Mouse (Mus musculus) forebrain, embryonic 16.5 days (tissue): Measurements from ENCODE around the gene Slc29a1. TPM values are rescaled to one million over a fixed set of nuclear protein-coding genes. Genes with fewer than 3 reads are reported as not detected.

Source experiments
- ATAC-seq: fragments of 200-750 bp; cut with Nextera tagmentation; 2 replicates; pipeline ENCODE4 v1.8.0; 2017; ENCODE audit warnings: mild to moderate bottlenecking, moderate library complexity
- H3K27ac ChIP-seq: fragments of 300-500 bp; sonication (generic); 2 replicates; pipeline ENCODE4 v1.5.1; 2014; ENCODE audit warnings: low read length, control low read depth
- H3K27me3 ChIP-seq: fragments of 300-500 bp; sonication (generic); replicated peaks from 2 replicates; pipeline ENCODE4 v1.6.1; 2014; ENCODE audit warnings: low read length; ENCODE audit not compliant: control insufficient read depth, insufficient read depth
- H3K36me3 ChIP-seq: fragments of 300-500 bp; sonication (generic); 2 replicates; pipeline ENCODE4 v1.6.1; 2014; ENCODE audit not compliant: control insufficient read depth, insufficient read depth
- H3K4me1 ChIP-seq: fragments of 300-500 bp; sonication (generic); replicated peaks from 2 replicates; pipeline ENCODE4 v1.6.1; 2014; ENCODE audit warnings: low read length; ENCODE audit not compliant: control insufficient read depth, insufficient read depth
- H3K4me2 ChIP-seq: fragments of 300-500 bp; sonication (generic); 2 replicates; pipeline ENCODE4 v1.6.1; 2014; ENCODE audit warnings: mild to moderate bottlenecking, low read length, control low read depth
- H3K4me3 ChIP-seq: fragments of 300-500 bp; sonication (generic); replicated peaks from 2 replicates; pipeline ENCODE4 v1.5.1; 2014; ENCODE audit warnings: mild to moderate bottlenecking, low read length, control low read depth
- H3K9ac ChIP-seq: fragments of 300-500 bp; sonication (generic); replicated peaks from 2 replicates; pipeline ENCODE4 v1.6.1; 2014; ENCODE audit warnings: low read depth, low read length, control low read depth
- H3K9me3 ChIP-seq: fragments of 300-500 bp; sonication (generic); 2 replicates; pipeline ENCODE4 v1.6.1; 2016; ENCODE audit warnings: low read length; ENCODE audit not compliant: control insufficient read depth
- WGBS: fragments of 180-500 bp; shearing (Covaris S2); extraction: QIAGEN DNeasy Blood & Tissue Kit; methylation state at CpG from one replicate; pipeline ENCODE4 v1.1.7; 2014; 5-methylcytosine and 5-hydroxymethylcytosine counted together
- polyA plus RNA-seq: library from polyadenylated mRNA; unstranded; fragments of >200 nt; fragmentation: Nextera tagmentation; extraction: Ambion mirVana; gene quantifications from 2 replicates; pipeline ENCODE4 v1.2.1, GENCODE M21; 2015

Gene Slc29a1
- polyA plus RNA-seq, 1 experiment from 2014 or later: 79.7 TPM

DNA sequence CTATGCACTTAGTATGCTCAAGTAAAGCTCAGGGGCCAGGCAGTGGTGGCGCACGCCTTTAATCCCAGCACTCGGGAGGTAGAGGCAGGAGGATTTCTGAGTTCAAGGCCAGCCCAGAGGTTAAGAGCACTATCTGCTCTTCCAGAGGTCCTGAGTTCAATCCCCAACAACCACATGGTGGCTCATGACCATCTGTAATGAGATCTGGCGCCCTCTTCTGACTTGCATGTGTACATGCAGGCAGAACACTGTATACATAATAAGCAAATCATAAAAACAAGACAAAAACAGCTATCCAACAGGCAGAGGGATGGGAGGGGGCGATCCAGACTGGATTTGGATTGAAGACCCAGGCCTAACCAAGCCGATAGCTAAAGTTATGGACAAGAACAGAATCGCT is 20.6 kb downstream of the Slc29a1 start:
- WGBS: 74% methylated on average over 7 of the region's 7 CpGs
- no peaks in the 10 kb centered on the region for H3K9me3 ChIP-seq
- H3K9ac ChIP-seq: no peak overlapping the region
- H3K36me3 ChIP-seq: no peaks in the 10 kb centered on the region
- H3K4me1 ChIP-seq: peaks cover 11% of the 10 kb centered on the region
- H3K27me3 ChIP-seq: no peaks in the 10 kb centered on the region
- H3K4me2 ChIP-seq: no peak overlapping the region
- no peak overlapping the region for H3K4me3 ChIP-seq
- H3K27ac ChIP-seq: no peak overlapping the region
- ATAC-seq: no peak

DNA sequence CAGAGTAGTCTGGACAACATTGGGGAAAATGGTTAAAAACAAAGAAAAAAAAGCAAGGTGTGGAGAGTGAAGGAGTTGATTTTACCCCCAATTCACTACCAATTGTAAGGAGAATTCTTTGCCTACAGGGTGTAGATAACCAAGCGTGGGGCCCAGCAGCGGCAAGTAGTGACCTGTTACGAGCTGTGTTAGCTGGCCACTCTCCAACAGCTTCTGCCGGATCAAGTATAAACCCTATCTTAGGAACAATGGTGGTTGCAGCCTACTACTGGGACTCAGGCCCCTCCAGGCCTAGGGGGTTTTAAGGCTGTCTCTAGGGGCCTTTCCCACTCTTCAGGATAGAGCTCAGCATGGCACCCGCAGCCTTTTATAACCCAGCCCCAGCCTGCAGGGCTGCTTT is 21.2 kb downstream of the Slc29a1 start:
- Histone ChIP-seq H3K27ac (no peak overlapping the region), H3K4me1 (peaks cover 11% of the 10 kb centered on the region), H3K4me2 (no peak overlapping the region), H3K36me3 (no peaks in the 10 kb centered on the region), H3K4me3 (no peak overlapping the region), H3K27me3 (no peaks in the 10 kb centered on the region), H3K9me3 (no peaks in the 10 kb centered on the region), H3K9ac (no peak overlapping the region)
- ATAC-seq: no peak
- WGBS: 51% methylated on average over 5 of the region's 5 CpGs

DNA sequence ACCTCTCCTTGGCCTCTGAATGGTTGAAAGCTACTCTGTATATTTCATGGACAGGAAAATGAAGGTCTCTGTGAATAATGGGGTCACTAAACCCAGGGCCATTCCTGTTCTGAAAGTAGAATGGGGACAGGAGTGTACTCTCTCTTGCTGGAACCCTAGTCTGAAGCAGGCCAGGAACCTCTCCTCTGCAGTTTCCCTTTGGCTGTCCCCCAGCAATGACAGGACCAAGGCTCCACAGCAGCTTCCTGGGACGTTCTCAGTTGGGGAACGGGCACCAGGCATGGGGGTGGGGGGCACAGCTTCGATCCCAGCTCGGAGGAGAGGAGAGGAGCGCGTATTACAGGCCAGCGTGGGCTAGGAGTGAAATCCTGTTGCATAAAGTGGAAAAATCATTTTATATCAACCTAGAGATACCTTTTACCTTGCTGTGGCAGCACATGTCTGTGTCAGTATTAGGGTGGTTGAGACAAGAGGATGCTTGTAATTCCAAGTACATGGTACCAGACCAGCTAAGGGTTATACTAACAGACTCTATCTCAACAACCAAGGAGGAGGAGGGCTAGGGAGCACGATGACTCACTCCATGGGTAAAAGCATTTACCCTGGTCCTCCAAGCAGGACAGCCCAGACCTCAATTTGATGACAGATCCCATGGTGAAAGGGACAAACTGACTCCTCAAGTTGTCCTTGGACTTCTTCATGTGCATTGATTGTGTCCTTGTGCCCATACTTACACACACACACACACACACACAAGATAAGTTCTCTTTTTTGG is 24.1 kb downstream of the Slc29a1 start:
- 87% methylated on average over 8 of the region's 8 CpGs for WGBS
- no peak overlapping the region for H3K4me3 ChIP-seq
- H3K36me3 ChIP-seq: peaks cover 12% of the 10 kb centered on the region
- H3K27ac ChIP-seq: peak overlapping the region; percentile 98
- no peak for ATAC-seq
- no peak overlapping the region for H3K4me2 ChIP-seq
- no peak overlapping the region for H3K9ac ChIP-seq
- H3K27me3 ChIP-seq: no peaks in the 10 kb centered on the region
- peaks cover 22% of the 10 kb centered on the region for H3K4me1 ChIP-seq
- H3K9me3 ChIP-seq: no peaks in the 10 kb centered on the region

DNA sequence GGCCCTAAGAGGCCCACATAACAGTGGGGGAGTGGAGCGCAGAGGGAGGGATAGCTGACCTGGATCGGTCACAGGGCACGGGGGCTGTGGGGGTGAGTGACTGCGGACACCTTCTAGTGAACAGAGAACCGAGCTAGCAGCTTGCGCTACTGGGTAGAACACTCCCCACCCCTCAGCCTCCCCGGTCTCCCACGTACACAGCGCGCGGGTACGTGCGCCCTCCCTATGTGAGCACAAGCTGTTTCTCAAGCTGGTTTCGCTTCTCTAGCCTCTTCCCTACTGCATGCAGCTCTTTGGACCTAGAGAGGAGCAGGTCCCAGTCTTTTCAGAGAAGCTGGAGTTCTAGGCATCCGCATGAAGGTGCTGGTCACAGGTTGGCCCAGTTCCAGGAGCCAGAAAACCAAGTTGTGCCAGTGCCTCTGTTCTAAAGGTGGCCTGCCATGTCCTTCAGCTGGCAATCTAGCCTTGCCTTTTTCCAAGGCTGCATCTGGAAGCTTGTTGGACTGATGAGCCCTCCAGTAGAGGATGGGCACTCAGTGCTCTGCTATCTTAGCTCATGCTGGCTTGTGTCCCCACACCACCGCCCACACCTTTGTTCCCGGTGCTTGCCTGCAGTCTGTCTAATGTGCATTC is 25.2 kb downstream of the Slc29a1 start:
- Histone ChIP-seq H3K9ac (peak overlapping the region; percentile 74), H3K36me3 (peaks cover 23% of the 10 kb centered on the region), H3K27ac (peak overlapping the region; percentile 98), H3K27me3 (no peaks in the 10 kb centered on the region), H3K4me1 (peaks cover 22% of the 10 kb centered on the region), H3K4me3 (peak overlapping the region; percentile 100), H3K9me3 (no peaks in the 10 kb centered on the region), H3K4me2 (peak overlapping the region; percentile 77)
- 1% methylated on average over 17 of the region's 17 CpGs for WGBS
- peak; percentile 79 for ATAC-seq

DNA sequence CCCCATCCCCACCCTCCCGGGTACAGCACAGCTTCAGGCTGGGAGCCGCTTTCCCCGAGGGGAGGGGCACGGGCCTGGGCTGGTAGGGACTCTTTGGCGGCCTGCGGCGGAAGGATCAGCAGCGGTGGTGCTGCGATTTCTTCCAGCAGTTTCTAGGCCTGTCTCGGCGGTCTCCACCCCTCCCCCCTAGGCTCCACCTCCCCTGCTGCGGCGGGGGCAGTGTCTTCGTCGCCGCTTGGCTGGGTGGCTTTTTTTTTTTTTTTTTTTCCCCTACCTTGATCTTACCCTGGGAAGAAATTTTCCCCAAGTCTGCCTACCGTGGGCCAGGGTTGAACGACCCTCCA is 25.7 kb downstream of the Slc29a1 start:
- Histone ChIP-seq H3K4me2 (peak overlapping the region; percentile 77), H3K27ac (peak overlapping the region; percentile 98), H3K9ac (peak overlapping the region; percentile 74), H3K27me3 (no peaks in the 10 kb centered on the region), H3K9me3 (no peaks in the 10 kb centered on the region), H3K4me3 (peak overlapping the region; percentile 100), H3K36me3 (peaks cover 28% of the 10 kb centered on the region), H3K4me1 (peaks cover 22% of the 10 kb centered on the region)
- peak; percentile 56 for ATAC-seq
- WGBS: under 1% methylated on average over 18 of the region's 18 CpGs

DNA sequence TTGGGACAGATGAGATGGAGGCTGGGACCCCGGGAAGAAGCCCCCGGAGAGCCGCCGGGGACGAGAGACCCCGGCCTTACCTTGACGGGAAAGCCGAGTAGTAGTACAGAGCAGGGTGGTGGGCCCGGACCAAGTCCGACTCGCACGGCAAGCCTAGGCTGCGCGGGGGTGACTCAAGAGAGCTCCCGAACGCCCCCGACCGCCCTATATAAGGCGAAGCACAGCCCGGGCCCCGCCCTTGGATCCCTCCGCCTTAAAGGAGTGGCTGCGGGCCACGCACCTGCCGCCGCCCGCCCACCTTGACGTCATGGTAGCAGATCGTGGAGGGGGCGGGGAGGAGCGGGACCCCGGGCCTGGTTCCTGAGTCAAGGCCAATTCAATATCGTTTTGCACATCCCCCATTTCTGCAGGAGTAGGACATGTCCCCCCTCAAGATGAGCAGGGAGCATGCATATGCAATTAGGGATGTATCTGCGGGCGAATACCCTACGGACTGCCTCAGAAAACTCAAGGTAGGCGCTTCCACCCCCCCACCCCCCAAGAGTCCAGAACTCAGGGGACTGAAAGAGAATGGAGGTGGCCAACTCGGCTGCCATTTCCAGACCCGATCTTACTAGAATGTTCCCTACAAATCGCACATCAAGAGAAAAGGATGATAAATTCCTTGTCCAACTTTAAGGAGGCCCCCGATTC is 26.2 kb downstream of the Slc29a1 start, which contains the start of gene Hsp90ab1:
TSS of gene Hsp90ab1 (minus strand) at position 185 of the 693 bp plus-strand sequence.
- Histone ChIP-seq H3K27me3 (no peaks in the 10 kb centered on the region), H3K4me2 (peak within 1 kb of the TSS; percentile 77), H3K9ac (peak within 1 kb of the TSS; percentile 99), H3K4me3 (peak within 1 kb of the TSS; percentile 100), H3K27ac (peak within 1 kb of the TSS; percentile 98), H3K4me1 (peaks cover 22% of the 10 kb centered on the region), H3K9me3 (no peaks in the 10 kb centered on the region), H3K36me3 (peaks cover 33% of the 10 kb centered on the region)
- ATAC-seq: peak; percentile 76
- WGBS: under 1% methylated on average over 41 of the region's 41 CpGs

DNA sequence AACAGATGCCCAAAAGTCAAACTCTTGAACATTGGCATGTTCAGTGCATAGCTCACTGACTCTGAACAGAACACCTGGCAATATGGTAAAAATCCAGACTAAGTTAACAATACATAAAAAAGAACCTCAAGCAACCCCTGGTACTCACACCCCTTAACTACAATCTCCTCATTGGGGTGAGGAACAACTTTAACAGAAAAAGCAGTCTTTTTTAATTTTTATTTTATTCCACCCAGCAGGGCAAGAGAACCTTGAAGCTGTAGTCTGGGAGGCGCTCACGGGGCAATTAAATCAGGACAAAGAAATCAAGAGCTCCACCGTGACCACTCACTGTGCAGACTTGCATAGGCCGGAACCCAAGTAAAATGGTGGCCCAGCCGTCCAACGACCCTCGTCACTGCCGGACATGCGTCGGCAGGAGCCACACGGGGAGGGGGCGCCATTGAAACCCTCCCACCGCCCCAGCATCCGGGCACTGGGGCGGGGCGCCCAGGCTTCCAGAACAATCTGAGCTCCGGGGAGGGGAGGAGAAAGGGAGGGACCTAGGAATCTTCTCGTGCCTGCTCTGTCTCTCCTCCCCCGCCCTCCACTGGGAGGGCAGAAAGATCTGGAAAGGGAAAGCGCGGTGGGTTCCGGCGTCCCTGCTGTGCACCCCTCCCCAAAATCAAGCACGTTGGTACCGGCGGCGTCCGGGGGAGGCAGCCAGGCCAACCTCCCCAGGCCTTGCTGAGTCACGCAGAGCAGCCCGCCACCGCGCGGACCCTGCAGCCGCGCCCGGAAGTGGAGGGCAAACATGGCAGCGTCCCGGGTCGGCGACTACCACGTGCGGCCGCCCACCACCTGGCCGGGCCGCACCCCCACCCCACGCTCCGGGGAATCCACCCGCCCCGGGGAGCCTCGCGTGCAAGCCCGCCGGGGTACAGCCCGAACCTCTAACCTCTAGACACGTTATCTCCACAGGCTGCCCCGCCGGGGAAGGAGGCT is 27.0 kb downstream of the Slc29a1 start:
- H3K4me2 ChIP-seq: peak overlapping the region; percentile 77
- WGBS: under 1% methylated on average over 51 of the region's 57 CpGs
- peaks cover 22% of the 10 kb centered on the region for H3K4me1 ChIP-seq
- peak; percentile 42 for ATAC-seq
- no peaks in the 10 kb centered on the region for H3K27me3 ChIP-seq
- no peaks in the 10 kb centered on the region for H3K9me3 ChIP-seq
- peak overlapping the region; percentile 98 for H3K27ac ChIP-seq
- H3K9ac ChIP-seq: peak overlapping the region; percentile 99
- peak overlapping the region; percentile 100 for H3K4me3 ChIP-seq
- H3K36me3 ChIP-seq: peaks cover 38% of the 10 kb centered on the region

DNA sequence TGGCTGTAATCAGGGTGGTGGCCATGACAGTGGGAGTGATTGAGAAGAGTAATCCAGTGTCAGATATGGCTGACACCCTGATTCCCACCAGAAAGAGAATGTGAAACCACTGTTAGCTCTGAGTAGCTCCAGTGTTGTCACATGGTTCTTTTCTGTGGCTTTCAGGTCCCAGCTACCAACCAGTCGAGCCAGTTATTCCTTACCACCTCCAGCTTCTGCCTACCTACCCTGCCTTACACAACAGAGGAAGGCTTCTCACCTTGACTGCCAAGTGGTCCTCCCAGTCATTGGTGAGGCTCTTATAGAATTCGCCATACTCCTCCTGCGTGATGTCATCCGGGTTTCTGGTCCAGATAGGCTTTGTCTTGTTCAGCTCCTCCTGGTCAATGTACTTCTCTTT is 29.4 kb downstream of the Slc29a1 start:
- ATAC-seq: no peak
- H3K9me3 ChIP-seq: no peaks in the 10 kb centered on the region
- H3K27ac ChIP-seq: no peak overlapping the region
- no peaks in the 10 kb centered on the region for H3K27me3 ChIP-seq
- peaks cover 28% of the 10 kb centered on the region for H3K4me1 ChIP-seq
- H3K4me3 ChIP-seq: no peak overlapping the region
- no peak overlapping the region for H3K4me2 ChIP-seq
- WGBS: 85% methylated on average over 4 of the region's 4 CpGs
- H3K36me3 ChIP-seq: peaks cover 49% of the 10 kb centered on the region
- H3K9ac ChIP-seq: no peak overlapping the region
